Comparison of ENCODE assay signal across 17 mouse cellular contexts in the genomic region with DNA sequence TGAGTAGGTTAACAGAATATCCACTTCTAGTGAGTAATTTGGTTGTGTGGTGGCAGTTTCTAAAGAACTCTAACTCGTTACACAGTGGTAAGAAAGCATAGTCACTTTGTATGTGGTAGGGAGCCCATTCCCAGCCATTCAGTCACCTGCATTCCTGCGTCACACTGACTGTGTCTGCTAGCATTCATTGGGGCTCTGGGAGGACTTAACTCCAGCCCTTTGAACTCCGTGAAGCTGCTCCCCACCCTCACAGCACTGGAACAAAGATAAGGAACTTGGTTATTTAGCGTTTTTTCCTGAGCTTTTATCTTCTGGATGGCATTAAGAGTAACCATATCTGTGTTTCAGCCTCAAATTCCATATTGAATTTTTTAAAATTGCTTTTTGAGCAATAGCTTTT. TPM values are rescaled to one million over a fixed set of nuclear protein-coding genes. Genes with fewer than 3 reads are reported as not detected.
"Had no signal": no experiment of that assay in that cellular context is flagged by ENCODE, and none has a peak within 500 bp of the region (broad histone marks: within the 10 kb centered on the region; RNA-seq: fewer than 3 reads in every experiment).

No protein-coding gene starts in this region.

- H3K4me3 ChIP-seq: kidney, embryonic 15.5 days; left cerebral cortex, adult 2 months; liver, embryonic 13.5 days; midbrain, embryonic 13.5 days had no signal

- H3K4me2 ChIP-seq: kidney, embryonic 15.5 days; liver, embryonic 13.5 days; lung, embryonic 14.5 days; midbrain, embryonic 13.5 days had no signal

- ATAC-seq: lung, postnatal 0 days; midbrain, embryonic 13.5 days; midbrain, embryonic 16.5 days had no signal

- H3K9me3 ChIP-seq: kidney, embryonic 15.5 days; liver, embryonic 13.5 days; midbrain, embryonic 13.5 days had no signal

- H3K9ac ChIP-seq: kidney, embryonic 15.5 days; liver, embryonic 13.5 days; lung, embryonic 14.5 days; midbrain, embryonic 13.5 days had no signal

- H3K27me3 ChIP-seq: kidney, embryonic 15.5 days; liver, embryonic 13.5 days; midbrain, embryonic 13.5 days had no signal

- DNase-seq: kidney, postnatal 10 days; kidney, postnatal 36 days; layer of hippocampus, postnatal 36 days; liver, embryonic 13.5 days; lung, embryonic 14.5 days; right cerebral cortex, adult 18-20 months; right cerebral cortex, postnatal 14 days; right cerebral cortex, postnatal 4 days; thymus, adult 2 months; thymus, postnatal 14 days had no signal

- H3K27ac ChIP-seq: kidney, embryonic 15.5 days; left cerebral cortex, adult 2 months; liver, embryonic 13.5 days; macrophage; midbrain, embryonic 13.5 days; stomach, postnatal 0 days had no signal

RNA-seq across cellular contexts. Expression of a gene that starts 23.4 kb away (rescaled TPM):
- polyA plus RNA-seq: macrophage had no signal
